Mouse (Mus musculus) C2C12 (cell line): ENCODE results near the gene Ptprn2. TPM values are rescaled to one million over a fixed set of nuclear protein-coding genes. Genes with fewer than 3 reads are reported as not detected.
A peak's percentile ranks its signal among the peaks of the same experiment; 100 is the strongest.

Experiments
- H3K27me3 ChIP-seq: one replicate; pipeline ENCODE4 v1.6.1; 2011; ENCODE audit not compliant: control insufficient read depth, insufficient read depth, insufficient read length
- H3K36me3 ChIP-seq: one replicate; pipeline ENCODE4 v1.6.1; 2011; ENCODE audit not compliant: control insufficient read depth, insufficient read depth
- H3K4me3 ChIP-seq: one replicate; pipeline ENCODE4 v1.5.1; 2011; ENCODE audit warnings: mild to moderate bottlenecking, control low read depth; ENCODE audit not compliant: poor library complexity, insufficient read depth, severe bottlenecking
- H3K79me2 ChIP-seq: one replicate; pipeline ENCODE4 v1.6.1; 2011; ENCODE audit not compliant: control insufficient read depth, insufficient read depth
- H3K79me3 ChIP-seq: one replicate; pipeline ENCODE4 v1.6.1; 2011; ENCODE audit warnings: low read depth, control low read depth
- H3ac ChIP-seq: one replicate; pipeline ENCODE3; 2011; ENCODE audit warnings: low read depth; ENCODE audit not compliant: control insufficient read depth, insufficient read length
- CEBPB ChIP-seq: IDR thresholded peaks from one replicate; pipeline ENCODE4 v1.6.1; 2011; ENCODE audit warnings: low read depth, mild to moderate bottlenecking, control low read depth, moderate library complexity
- CTCF ChIP-seq: IDR thresholded peaks from one replicate; pipeline ENCODE4 v1.5.1; 2011; ENCODE audit not compliant: control insufficient read depth, insufficient read depth, insufficient read length
- FOSL1 ChIP-seq: IDR thresholded peaks from one replicate; pipeline ENCODE4 v1.8.0; 2011; ENCODE audit warnings: mild to moderate bottlenecking, low read length; ENCODE audit not compliant: poor library complexity, insufficient read depth, severe bottlenecking
- MAX ChIP-seq: IDR thresholded peaks from one replicate; pipeline ENCODE4 v1.6.1; 2011; ENCODE audit warnings: mild to moderate bottlenecking, control low read depth
- MYOD1 ChIP-seq: IDR thresholded peaks from one replicate; pipeline ENCODE4 v1.6.1; 2011; ENCODE audit warnings: low read depth; ENCODE audit not compliant: control insufficient read depth, insufficient read length
- MYOG ChIP-seq: IDR thresholded peaks from one replicate; pipeline ENCODE4 v1.6.1; 2011; ENCODE audit not compliant: control insufficient read depth, insufficient read length; ENCODE audit errors: extremely low read depth
- USF1 ChIP-seq: IDR thresholded peaks from one replicate; pipeline ENCODE4 v1.6.1; 2011; ENCODE audit warnings: low read depth, mild to moderate bottlenecking, control low read depth, moderate library complexity
- polyA plus RNA-seq: library from polyadenylated mRNA; unstranded; fragments of >200 nt; fragmentation: generic; extraction: Trizol; gene quantifications from one replicate; pipeline ENCODE4 v1.2.1, GENCODE M21; 2012; ENCODE audit warnings: missing spikeins

The Ptprn2 gene
- polyA plus RNA-seq, 1 experiment = 0.41 TPM

GRCm38 (mm10) chr12:117035243-117035642 lies 549.7 kb downstream of the Ptprn2 start:
- no peaks in the 10 kb centered on the region for H3K79me2 ChIP-seq
- no peak overlapping the region for H3K4me3 ChIP-seq
- H3K79me3 ChIP-seq = no peaks in the 10 kb centered on the region
- no peak overlapping the region for H3ac ChIP-seq
- no peaks in the 10 kb centered on the region for H3K36me3 ChIP-seq
- H3K27me3 ChIP-seq = no peaks in the 10 kb centered on the region
- TF ChIP-seq CEBPB = no peak
- TF ChIP-seq CTCF = peak; percentile 65

- TF ChIP-seq MYOD1 = no peak
- TF ChIP-seq MYOG = no peak
- no peak for TF ChIP-seq MAX
- no peak for TF ChIP-seq USF1
- TF ChIP-seq CTCF = no peak
- TF ChIP-seq CEBPB = no peak
- no peak overlapping the region for H3ac ChIP-seq
These were observed 553.9 kb downstream of the Ptprn2 start for GRCm38 (mm10) chr12:117039411-117039810.

GRCm38 (mm10) chr12:117041409-117041808 lies 555.9 kb downstream of the Ptprn2 start:
- H3K36me3 ChIP-seq = no peaks in the 10 kb centered on the region
- no peak overlapping the region for H3K4me3 ChIP-seq
- TF ChIP-seq USF1 (no peak), MYOG (no peak), MAX (no peak), FOSL1 (no peak), CEBPB (no peak), CTCF (no peak), MYOD1 (no peak)
- no peaks in the 10 kb centered on the region for H3K79me3 ChIP-seq
- H3ac ChIP-seq = no peak overlapping the region
- H3K27me3 ChIP-seq = no peaks in the 10 kb centered on the region
- no peaks in the 10 kb centered on the region for H3K79me2 ChIP-seq

More at GRCm38 (mm10) chr12:117039411-117039810, 553.9 kb downstream of the Ptprn2 start:
- Histone ChIP-seq H3K79me3 (no peaks in the 10 kb centered on the region), H3K36me3 (no peaks in the 10 kb centered on the region), H3K27me3 (no peaks in the 10 kb centered on the region), H3K4me3 (no peak overlapping the region), H3K79me2 (no peaks in the 10 kb centered on the region)

- TF ChIP-seq MYOG = no peak
- no peak for TF ChIP-seq CTCF
- TF ChIP-seq CEBPB = no peak
- TF ChIP-seq MYOD1 = no peak
- no peak for TF ChIP-seq FOSL1
- no peak for TF ChIP-seq USF1
- no peak for TF ChIP-seq MAX
- no peak overlapping the region for H3ac ChIP-seq
- H3K36me3 ChIP-seq = no peaks in the 10 kb centered on the region
- no peaks in the 10 kb centered on the region for H3K79me2 ChIP-seq
- H3K27me3 ChIP-seq = no peaks in the 10 kb centered on the region
- H3K4me3 ChIP-seq = no peak overlapping the region
- no peaks in the 10 kb centered on the region for H3K79me3 ChIP-seq
These were observed 557.2 kb downstream of the Ptprn2 start for GRCm38 (mm10) chr12:117042706-117043105.

GRCm38 (mm10) chr12:117047384-117048251 lies 562.1 kb downstream of the Ptprn2 start:
- TF ChIP-seq CEBPB (no peak), FOSL1 (no peak), MYOD1 (no peak), MAX (no peak), USF1 (no peak), MYOG (no peak), CTCF (no peak)
- Histone ChIP-seq H3K27me3 (no peaks in the 10 kb centered on the region), H3K36me3 (no peaks in the 10 kb centered on the region), H3ac (no peak overlapping the region), H3K79me2 (no peaks in the 10 kb centered on the region), H3K4me3 (no peak overlapping the region), H3K79me3 (no peaks in the 10 kb centered on the region)

- Histone ChIP-seq H3K4me3 (no peak overlapping the region), H3K79me2 (no peaks in the 10 kb centered on the region), H3ac (no peak overlapping the region), H3K79me3 (no peaks in the 10 kb centered on the region), H3K27me3 (no peaks in the 10 kb centered on the region), H3K36me3 (no peaks in the 10 kb centered on the region)
- TF ChIP-seq MYOD1 = no peak
- no peak for TF ChIP-seq USF1
- no peak for TF ChIP-seq MYOG
- TF ChIP-seq FOSL1 = no peak
These were observed 564.3 kb downstream of the Ptprn2 start for GRCm38 (mm10) chr12:117049829-117050228.
